Mouse (Mus musculus): ENCODE measurements at regions not wholly inside any gene's neighbourhood (a gene's known extent, or its start where the extent isn't known, plus 50 kb on each side); places are given as distances from the start of the nearest gene placed in this dataset.

DNA sequence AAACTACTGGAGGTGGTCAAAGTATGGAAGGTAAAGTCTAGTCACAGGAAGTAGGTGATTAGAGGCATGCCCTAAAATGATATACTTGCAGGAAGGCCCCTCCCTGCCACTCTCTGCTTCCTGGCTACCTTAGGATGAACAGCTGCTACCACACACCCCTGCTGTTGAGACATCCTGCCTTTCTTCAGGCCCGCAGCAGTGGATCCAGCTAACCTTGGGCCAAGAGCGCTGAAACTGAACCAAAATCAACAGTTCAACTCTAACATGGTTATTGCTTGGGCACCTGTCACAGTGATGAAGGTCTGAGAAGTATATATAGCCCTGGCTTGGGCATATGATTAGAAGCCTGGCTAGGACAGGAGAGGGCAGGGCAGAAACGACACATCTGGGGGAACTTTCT, 352.4 kb downstream of the Prdm2 start:
- peak; percentile 56 to 71 for DNase-seq

DNA sequence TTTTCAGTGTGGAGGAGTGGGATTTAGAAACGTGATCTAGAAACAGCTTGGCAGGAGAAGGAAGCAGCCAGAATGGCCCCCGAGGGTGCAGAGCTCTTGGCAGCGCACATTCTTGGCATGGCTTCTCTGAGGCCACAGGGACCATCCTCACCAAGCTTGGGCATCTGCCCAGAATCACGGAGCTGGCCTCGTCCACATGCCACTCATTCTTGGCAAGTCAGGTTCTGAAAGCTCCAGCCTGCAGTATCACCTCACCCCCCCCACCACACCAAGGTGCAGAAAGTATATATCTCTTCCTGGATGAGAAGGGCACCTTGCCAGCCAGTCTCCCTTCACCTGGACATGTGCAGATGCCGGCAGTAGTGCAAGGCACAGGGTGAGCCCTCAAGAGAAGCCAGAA, 356.2 kb downstream of the Prdm2 start:
- peak; percentile 99 to 100 for DNase-seq

DNA sequence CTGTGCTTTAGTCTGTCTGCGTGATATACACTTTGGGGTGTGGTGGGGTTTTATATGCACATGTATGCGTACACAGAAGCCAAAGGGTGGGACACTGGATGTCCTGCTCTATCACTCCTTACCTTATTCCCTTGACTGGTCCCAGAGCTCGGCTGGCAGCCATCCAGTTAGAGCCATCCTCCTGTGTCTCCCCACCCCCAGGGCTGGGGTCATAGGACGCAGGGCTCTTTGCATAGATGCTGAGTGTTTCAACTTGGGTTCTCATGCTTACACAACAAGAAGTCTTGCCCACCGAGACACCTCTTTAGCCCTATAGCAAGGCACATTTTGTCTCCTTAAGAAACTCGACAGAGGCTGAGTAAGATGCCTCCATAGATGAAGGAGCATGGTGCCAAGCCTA, 357.2 kb downstream of the Prdm2 start:
- peak; percentile 61 to 62 for DNase-seq

DNA sequence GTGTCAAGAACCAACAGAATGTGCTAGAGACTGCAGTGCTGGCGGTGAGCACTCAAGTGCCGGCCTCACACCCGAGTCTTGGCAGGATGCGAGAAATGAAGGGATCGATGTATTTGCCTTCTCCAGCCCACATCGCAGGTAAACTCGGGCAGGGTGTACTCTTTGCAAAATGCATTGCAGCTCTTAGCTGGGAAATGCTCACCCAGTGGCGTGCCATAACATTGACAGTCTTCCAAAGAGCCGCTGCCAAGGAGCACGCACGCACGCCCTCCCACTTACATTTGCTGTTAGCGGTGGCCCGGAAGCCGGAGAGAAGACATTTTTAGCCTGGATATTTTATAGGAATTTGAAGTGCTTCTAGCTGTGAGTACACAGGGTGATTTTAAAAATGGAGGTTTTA, 358.9 kb downstream of the Prdm2 start:
- peak; percentile 84 to 86 for DNase-seq

DNA sequence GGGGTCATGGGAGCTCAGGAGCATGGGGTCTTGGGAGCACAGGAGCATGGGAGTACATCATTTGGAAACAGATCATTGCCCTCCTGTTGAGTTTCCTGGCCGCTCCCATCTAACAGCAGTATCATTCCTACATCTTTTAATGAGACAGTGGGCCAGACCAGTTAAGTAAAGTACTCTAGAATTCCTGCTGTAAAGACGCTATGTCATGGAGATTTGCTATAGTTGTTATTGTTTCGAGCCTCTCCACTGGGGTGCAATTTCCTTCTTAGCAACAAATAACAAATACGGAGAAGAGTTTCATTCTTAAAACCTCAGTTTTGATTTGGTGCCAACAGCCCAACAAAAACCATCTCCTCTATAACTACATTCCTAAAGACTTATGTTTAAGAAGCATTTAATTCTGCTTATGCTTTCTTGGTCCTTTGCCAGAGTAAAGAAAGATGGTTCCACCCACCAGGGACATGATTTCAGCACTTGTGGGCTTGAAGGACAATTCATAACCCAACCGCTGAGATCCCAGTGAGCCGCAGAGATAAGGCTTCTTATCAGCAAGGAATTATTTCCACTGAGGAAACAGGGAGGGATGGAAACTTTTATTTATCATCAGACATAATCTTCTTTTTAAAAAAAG, 367.6 kb downstream of the Prdm2 start:
- DNase-seq, result no peak

DNA sequence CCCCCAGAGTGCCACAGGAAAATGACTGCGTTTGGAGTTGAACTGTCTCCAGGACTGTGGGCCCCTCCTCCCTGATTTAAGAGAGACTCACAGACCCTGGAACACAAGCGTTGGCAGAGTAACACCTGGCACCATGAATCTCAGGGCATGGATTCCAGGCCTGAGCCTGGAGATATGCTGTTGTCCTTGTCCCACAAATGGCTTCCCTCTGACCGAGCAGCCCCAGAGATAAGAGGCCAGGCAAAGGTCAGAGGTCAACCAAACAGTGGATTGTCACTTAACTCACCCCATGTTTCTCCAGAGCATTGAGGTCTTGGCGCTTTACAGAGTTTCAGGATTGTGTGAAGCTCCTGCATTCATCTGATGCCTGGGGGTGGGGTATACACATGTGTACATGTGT, 373.3 kb downstream of the Prdm2 start:
- no peak for DNase-seq

DNA sequence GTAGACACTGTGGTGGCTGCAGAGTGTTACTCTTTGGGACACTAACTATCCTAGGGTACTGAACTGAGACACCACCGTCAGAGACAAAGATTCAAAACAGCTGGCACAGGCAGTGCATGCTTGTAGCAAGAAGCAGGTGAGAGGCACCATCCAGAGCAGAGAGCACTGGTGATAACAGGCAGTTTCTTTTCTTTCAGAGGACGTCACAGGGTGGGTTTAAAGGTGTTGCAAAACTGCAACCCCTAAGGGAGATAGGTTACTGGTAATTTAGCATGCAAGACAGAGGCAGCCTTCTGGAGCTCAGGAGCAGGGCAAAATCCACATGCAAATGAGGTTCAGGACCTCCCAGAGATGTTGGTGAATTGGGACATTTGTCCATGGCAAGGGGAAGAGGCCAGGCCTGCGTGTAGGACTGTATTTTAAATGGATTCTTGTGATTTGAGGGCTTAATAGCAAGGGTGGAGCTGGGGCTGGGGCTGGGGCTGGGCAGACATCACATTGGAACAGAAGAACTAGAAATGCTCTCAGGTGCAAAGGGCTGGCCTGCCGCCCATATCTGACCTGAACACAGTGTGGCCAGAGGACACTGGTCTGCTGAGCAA, 374.3 kb downstream of the Prdm2 start:
- DNase-seq, result no peak

DNA sequence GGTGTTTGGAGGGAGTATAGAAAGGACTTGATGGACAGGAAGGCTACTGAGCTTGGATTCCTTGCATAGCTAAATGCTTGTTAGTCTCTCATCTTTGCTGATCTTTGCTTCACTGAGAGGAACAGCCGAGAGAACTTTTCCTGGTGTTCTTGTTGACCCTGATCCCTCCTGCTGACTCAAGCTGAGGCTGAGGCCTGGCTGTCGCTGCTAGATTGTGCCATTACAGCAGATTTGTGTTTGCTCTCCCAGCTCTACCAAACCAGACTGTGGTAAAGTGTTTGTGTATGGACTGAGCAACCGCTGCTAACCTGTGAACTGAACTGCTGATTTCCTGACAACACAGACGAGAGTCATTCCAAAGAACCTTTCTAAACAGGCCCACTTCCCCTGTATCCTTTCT, 375.2 kb downstream of the Prdm2 start:
- DNase-seq, result no peak

DNA sequence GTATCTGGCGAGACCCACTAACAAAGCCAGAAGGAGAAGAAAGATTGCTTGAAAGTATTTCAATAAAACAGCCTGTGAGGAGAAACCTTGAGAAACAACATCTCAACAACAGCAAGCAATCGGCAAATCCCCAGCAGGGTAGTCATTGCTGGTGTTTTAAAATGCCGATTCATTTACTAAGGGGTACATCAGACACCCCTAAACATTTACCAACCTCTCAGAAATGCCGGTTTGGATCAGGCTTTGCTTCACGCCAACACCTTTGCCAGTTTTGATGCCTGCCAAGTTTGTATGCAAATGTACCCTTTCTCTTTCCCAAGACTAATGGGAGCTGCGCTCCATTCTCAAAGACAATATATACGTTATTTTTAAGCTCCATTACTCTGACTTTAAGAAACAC, 383.1 kb downstream of the Prdm2 start:
- peak; percentile 68 to 70 for DNase-seq

DNA sequence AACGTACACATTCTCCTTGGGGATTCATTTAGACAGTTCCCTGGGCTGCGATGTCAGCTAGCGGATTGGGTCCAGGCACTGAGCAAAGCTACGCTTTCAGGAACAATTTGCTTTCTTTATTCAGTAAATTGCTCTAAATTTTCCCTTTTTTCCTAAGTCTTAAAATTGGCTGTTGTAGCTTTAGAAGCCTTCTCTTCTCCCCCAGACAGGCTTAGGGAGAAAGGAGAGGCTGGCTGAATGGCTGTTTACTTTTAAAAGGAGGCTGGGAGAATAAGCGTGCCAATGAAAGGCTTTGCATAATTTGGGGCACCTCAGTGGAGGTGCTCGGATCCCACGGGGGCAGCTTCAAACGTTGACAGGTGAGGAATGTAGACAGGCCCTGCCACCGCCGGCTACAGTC, 383.8 kb downstream of the Prdm2 start:
- no peak for DNase-seq

DNA sequence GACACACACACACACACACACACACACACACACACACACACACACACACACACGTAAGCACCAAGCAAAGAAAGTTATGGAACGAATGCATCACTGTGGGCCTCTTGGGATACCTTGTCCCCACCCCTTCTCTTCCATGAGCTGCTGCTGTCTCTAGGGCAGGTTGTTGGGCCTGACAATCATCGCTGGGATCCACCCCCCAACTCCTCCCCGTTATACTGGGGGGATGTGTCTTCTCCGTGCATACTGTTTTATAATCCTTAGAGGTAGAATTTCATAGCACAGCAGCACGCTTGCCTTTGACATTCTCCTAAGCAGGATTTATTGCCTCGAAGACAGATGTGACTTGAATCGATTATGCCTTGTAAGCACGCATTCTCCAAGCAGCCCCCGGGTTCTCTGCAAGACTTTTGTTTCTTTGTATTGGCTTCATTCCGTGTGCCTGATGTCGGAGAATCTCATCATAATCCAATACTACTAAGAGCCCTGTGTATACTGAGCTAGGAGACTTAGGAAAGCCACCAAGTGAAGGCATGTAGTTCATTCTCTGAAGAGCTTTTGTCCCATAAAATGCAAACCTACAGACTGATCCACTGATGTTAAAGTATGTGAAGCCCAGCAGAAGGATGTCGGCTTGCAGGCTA, 386.4 kb downstream of the Prdm2 start:
- DNase-seq, result peak in 1 of 2 experiments; percentile 16

DNA sequence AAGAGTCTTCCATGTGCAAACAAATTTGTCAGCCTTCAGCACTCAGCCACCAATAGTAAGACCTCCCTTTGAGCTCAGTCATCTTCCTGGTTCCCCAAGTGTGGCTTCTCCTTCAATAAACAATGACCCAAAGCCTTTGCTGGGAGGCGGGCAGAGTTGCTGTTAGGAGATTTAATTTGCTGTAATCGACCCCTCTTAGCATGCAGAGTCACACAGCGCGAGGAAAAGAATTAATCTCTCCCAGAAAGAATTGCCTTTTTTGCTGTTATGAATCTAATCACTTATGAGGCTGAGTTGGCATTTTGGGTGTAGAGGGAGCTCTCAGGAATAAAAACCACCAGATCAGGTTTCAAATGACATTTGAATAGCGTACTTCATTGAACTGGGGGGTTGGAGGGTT, 387.0 kb downstream of the Prdm2 start:
- no peak for DNase-seq

DNA sequence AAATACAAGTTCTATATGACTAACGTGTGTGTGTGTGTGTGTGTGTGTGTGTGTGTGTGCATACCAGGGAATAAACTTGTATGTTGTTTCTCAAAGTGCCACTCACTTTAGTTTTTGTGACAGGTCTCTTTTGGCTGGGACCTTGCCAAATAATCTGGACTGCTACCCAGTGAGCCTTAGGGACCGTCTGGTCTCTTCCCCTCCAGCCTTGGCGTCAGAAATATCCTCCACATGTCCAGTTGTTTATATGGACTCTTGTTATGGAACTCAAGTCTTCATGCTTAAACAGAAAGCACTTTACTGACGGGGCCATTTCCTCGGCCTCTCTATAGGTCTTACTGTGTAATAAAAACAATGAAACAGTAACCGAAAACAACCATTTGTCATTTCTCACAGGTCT, 394.4 kb downstream of the Prdm2 start:
- peak in 1 of 2 experiments; percentile 35 for DNase-seq

DNA sequence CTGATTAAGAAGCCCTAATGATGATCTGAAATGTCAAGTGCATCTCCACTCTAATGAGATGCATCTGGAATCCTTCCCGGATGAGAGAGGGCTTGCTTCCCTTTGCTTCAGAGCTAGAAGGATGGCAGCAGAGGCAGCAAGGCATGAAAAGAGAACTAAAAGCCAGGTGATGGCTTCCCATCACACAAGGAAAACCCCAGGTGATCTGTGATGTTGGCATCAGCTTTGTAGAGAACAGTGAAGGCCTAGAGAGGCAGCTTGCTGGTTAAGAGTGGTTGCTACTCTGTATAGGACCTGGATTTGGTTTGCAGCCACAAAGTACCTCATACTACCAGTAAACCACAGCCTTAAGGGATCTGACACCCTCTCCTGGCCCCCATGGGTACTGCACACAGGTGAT, 395.8 kb downstream of the Prdm2 start:
- peak; percentile 60 to 62 for DNase-seq

DNA sequence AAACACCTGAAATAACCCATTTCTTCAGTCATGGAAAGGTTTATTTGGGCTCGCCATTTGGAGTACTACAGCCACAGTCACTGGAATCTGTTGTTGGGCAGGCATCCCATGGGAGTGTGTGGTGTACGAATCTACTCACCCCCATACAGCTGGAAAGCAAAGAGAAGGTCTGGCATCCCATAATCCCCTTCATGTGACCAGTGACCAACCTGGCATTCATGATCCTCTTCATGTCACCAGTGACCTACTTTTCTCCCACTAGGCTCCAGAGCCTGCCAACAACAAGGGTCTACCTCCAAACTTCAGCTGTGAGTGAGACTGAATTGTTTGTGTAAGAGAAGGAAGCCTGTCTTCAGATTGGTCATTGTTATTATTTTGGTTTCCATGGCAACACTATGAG, 409.0 kb downstream of the Prdm2 start:
- peak; percentile 43 to 54 for DNase-seq

DNA sequence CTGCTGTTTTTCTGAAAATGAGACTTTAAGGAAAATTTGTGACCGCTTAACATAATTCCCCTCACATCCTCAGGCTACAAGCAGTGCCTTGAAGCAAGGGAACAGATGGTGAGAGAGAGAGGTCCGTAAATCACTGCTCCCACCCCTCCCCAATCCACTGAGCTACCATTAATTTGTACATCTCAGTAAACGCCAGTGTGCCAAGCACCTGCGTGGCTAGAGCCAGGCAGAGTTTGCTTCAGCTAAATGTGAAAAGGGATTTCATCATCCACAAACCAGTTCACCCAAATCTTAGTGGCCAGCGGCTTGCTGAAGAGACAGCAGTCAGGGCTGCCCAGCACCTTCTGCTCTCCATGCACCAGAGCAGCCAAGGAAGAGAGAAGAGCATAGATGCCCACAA, 413.5 kb downstream of the Prdm2 start:
- peak; percentile 78 to 81 for DNase-seq

DNA sequence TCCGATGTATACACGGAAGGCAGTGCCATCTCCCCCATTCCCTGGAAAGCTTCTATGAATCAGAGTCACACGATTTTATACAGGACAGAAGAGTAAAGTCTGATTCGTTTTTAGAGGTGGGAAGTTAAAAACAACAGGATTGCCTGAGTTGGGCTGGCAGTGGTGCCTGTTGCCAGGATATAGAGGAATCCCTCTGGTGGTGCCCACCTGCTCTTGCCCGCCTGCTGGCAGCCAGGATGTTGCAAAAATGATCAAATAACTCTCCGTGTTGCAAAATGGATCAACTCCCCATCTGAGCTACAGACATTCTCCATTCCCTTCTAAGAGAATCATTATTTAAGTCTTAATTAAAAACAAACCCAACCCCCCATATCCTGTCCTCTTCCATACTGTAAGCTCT, 414.0 kb downstream of the Prdm2 start:
- peak; percentile 77 to 83 for DNase-seq

DNA sequence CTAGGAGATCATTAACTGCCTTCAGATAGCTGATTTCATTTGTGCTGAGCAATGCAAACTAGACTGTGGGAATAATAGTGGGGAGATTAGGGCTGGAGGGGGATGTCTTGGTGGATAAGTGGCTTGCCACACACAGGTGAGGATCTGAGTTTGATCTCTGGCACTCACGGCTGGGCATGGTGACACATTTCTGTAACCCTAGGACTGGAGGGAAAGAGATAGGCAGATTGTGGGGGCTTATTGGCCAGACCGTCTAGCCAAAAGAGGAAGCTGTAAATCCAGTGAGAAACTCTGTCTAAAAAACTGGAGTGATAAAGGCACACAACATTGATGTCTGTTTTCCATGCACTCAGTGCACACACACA, 420.2 kb downstream of the Prdm2 start:
- peak; percentile 62 to 69 for DNase-seq

DNA sequence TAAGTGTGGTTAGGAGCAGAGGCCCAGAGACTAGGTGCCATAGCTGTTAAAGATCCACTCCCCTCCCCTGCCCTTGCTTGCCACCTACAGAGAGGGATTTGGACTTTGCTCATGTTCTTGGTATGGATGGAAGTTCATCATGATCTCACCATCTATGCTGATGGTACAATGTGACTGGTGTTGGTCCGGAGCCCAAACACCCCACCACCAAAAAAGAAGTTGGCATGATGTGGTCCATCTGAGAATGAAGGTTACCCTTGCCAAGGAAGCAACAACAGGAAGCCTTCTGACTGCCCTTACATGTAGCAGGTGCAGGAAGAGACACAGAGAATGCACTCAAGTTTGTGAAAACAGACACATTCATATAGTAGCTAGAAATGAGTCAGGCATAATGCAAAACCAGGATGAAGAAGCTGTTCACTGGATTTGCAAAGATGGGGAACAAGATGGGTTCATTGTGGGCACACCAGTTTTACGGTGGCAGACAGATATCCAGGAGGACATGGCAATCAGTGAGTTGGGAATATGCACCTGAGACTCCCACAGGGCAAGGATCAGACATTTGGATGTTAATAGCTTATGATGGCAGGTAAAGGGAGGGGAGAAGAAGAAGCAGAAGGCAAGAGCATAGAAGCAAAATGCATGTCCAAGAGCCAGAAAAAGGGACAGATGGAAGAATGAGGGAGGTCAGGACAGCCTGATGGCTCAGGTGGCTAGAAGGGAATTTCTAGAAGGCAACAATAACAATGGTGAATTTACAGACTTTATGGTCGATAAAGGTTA, 420.8 kb downstream of the Prdm2 start:
- peak; percentile 59 to 66 for DNase-seq

DNA sequence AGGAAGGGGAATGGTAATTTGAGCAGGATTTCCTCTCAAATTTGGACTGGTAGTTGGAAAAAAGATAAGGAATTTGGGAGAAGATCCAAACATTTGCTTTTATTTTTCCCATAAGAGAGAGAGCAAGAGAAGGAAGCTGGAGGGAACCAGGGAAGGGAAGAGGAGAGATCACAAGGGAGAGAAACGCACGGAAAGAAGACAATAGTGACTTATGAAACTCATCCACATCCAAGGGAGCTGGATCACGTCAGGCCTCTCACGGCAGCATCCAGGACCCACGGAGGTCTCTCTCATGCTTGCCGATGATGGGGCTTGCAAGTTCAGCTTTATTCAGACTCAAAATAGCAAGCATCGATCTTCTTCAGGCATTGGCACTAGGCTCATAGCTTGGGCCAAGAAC, 423.7 kb downstream of the Prdm2 start:
- no peak for DNase-seq

DNA sequence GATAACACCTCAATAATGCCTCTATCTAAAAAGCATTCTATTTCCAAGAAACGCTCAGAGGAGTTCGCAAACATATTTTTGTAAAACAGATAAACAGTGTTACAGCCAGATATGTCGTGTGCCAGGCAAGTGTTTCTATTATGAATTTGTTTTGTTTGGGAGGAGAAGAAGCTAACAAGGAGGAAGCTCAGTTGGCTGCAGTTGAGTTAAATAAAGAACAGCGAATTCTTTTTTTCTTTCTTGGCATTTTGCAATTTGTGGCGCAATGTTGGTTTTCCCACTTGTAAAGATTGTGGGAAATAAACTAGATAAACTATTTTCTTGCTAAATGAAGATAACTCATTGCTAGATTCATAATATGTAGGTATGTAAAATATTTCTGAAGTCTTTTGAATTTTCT, 427.4 kb downstream of the Prdm2 start:
- DNase-seq, result no peak

DNA sequence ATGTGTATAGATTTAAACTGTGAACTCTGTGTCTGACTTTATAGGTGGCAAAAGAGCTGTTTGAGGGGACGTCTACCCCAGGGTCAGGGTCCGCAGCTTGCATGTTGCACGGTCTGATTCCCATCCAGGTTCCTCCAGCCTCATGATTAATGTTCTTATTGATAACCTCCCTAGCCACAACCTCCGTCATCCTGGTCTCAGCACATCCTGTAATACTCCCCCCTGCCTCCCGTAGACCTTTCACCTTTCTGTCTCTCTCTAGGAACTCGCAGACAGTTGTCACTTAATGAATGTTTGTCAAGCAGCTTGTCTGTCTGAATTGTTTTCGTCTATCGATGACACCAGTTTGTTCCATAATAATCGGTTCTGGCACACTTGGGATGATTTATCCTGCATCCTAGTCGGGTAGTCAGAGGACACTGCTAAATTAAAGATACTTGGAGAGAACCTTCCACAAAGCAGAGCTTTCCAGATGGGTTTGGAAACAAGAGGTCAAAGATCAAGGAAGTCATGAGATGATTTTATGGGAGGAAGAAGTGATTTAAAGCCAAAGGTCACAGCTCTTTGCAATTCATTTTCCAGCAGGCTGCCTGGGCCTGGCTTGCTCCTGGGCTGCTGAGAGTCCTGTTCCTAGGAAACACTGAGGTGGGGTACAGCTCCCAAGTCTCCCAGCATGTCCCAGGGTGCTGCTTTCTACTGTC, 435.9 kb downstream of the Prdm2 start:
- no peak for DNase-seq

DNA sequence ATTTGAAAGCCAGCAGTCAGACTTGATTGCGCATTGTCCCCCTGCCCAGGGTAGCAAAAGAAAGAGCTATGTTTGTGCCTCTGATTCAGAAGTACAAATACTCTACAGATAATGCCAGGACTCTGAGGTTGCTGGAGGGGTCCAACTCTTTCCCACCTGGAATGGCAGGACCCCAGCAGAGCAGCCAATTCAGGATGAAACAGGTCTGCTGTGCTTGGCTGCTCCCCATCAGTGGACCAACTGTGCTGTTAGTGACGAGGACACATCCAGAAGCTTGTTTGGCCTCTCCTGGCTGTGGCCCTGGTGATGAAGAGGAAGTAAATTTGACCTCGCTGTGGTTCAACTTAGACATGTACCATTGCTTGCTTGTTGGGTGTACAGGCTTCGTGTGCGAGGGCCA, 437.8 kb downstream of the Prdm2 start:
- DNase-seq, result peak; percentile 56 to 58

All from cerebellum, postnatal 10 days (tissue).